Mouse (Mus musculus) E14TG2a.4 (cell line): ENCODE data around the gene Dpf3.
A peak's percentile ranks its signal among the peaks of the same experiment; 100 is the strongest.

Experiments used
- H3K27me3 ChIP-seq: 2 replicates; pipeline ENCODE4 v1.6.1; 2014; ENCODE audit warnings: low read length, control low read depth; ENCODE audit not compliant: insufficient read depth
- H3K36me3 ChIP-seq: 2 replicates; pipeline ENCODE4 v1.6.1; 2014; ENCODE audit warnings: low read length, control low read depth; ENCODE audit not compliant: insufficient read depth
- H3K4me1 ChIP-seq: replicated peaks from 2 replicates; pipeline ENCODE4 v1.6.1; 2014; ENCODE audit warnings: low read depth, low read length, control low read depth
- H3K4me3 ChIP-seq: replicated peaks from 2 replicates; pipeline ENCODE4 v1.5.1; 2014; ENCODE audit warnings: mild to moderate bottlenecking, low read length
- H3K9me3 ChIP-seq: 2 replicates; pipeline ENCODE4 v1.6.1; 2014; ENCODE audit warnings: low read length, control low read depth
- CTCF ChIP-seq: conservative IDR thresholded peaks from 2 replicates; pipeline ENCODE4 v1.5.1; 2014; ENCODE audit warnings: low read length
- NANOG ChIP-seq: IDR thresholded peaks from 2 replicates; pipeline ENCODE4 v1.6.1; 2014; ENCODE audit warnings: borderline replicate concordance, low read length, mixed read lengths
- POU5F1 ChIP-seq: IDR thresholded peaks from 2 replicates; pipeline ENCODE4 v1.6.1; 2014; ENCODE audit warnings: low read length, borderline replicate concordance

The Dpf3 gene

GRCm38 (mm10) chr12:83525822-83526544 lies 38.5 kb upstream of the Dpf3 start:
- TF ChIP-seq NANOG (no peak), CTCF (no peak), POU5F1 (no peak)

GRCm38 (mm10) chr12:83524329-83524728 lies 36.8 kb upstream of the Dpf3 start:
- Histone ChIP-seq H3K27me3 (no peaks in the 10 kb centered on the region), H3K36me3 (peaks cover 42% of the 10 kb centered on the region), H3K9me3 (no peaks in the 10 kb centered on the region), H3K4me1 (peaks cover 90% of the 10 kb centered on the region), H3K4me3 (peak overlapping the region; percentile 59)
- TF ChIP-seq NANOG (no peak), CTCF (no peak), POU5F1 (no peak)

More at GRCm38 (mm10) chr12:83525822-83526544, 38.5 kb upstream of the Dpf3 start:
- Histone ChIP-seq H3K27me3 (no peaks in the 10 kb centered on the region), H3K4me3 (peak overlapping the region; percentile 59), H3K36me3 (peaks cover 57% of the 10 kb centered on the region), H3K4me1 (peaks cover 83% of the 10 kb centered on the region), H3K9me3 (no peaks in the 10 kb centered on the region)

- no peaks in the 10 kb centered on the region for H3K27me3 ChIP-seq
- H3K4me3 ChIP-seq, result peak overlapping the region; percentile 59
- TF ChIP-seq POU5F1, result no peak
- no peak for TF ChIP-seq CTCF
- TF ChIP-seq NANOG, result peak; percentile 69
- peaks cover 91% of the 10 kb centered on the region for H3K4me1 ChIP-seq
- no peaks in the 10 kb centered on the region for H3K9me3 ChIP-seq
- H3K36me3 ChIP-seq, result peaks cover 38% of the 10 kb centered on the region
Observed at GRCm38 (mm10) chr12:83523892-83524291, 36.4 kb upstream of the Dpf3 start.

GRCm38 (mm10) chr12:83523056-83523455 lies 35.5 kb upstream of the Dpf3 start:
- Histone ChIP-seq H3K9me3 (no peaks in the 10 kb centered on the region), H3K4me3 (peak overlapping the region; percentile 49), H3K4me1 (peaks cover 91% of the 10 kb centered on the region), H3K27me3 (no peaks in the 10 kb centered on the region), H3K36me3 (peaks cover 30% of the 10 kb centered on the region)
- TF ChIP-seq CTCF (no peak), POU5F1 (no peak), NANOG (no peak)

- Histone ChIP-seq H3K27me3 (no peaks in the 10 kb centered on the region), H3K36me3 (peaks cover 12% of the 10 kb centered on the region), H3K4me1 (peaks cover 88% of the 10 kb centered on the region), H3K4me3 (peak overlapping the region; percentile 93), H3K9me3 (no peaks in the 10 kb centered on the region)
- TF ChIP-seq NANOG (no peak), CTCF (no peak), POU5F1 (no peak)
Observed at GRCm38 (mm10) chr12:83521083-83521482, 33.6 kb upstream of the Dpf3 start.

GRCm38 (mm10) chr12:83520311-83520890 lies 32.9 kb upstream of the Dpf3 start, which contains the start of gene Dcaf4:
Dcaf4 (plus strand) TSS chr12:83520466.
- Histone ChIP-seq H3K4me3 (peak within 1 kb of the TSS; percentile 93), H3K27me3 (no peaks in the 10 kb centered on the region), H3K36me3 (peaks cover 9% of the 10 kb centered on the region; the same call in 1 of the 2 replicates), H3K4me1 (peaks cover 88% of the 10 kb centered on the region), H3K9me3 (no peaks in the 10 kb centered on the region)
- TF ChIP-seq POU5F1 (no peak), NANOG (no peak), CTCF (no peak)

- H3K4me3 ChIP-seq, result no peak overlapping the region; the same call in 1 of the 2 replicates
- H3K9me3 ChIP-seq, result no peaks in the 10 kb centered on the region
- no peaks in the 10 kb centered on the region for H3K27me3 ChIP-seq
- H3K36me3 ChIP-seq, result no peaks in the 10 kb centered on the region
- H3K4me1 ChIP-seq, result peaks cover 83% of the 10 kb centered on the region
- no peak for TF ChIP-seq CTCF
- no peak for TF ChIP-seq POU5F1
- no peak for TF ChIP-seq NANOG
Observed at GRCm38 (mm10) chr12:83517580-83517979, 30.1 kb upstream of the Dpf3 start.

GRCm38 (mm10) chr12:83514216-83514615 lies 26.7 kb upstream of the Dpf3 start:
- H3K4me1 ChIP-seq, result peaks cover 75% of the 10 kb centered on the region
- H3K4me3 ChIP-seq, result no peak overlapping the region
- TF ChIP-seq CTCF (no peak), POU5F1 (no peak), NANOG (no peak)
- H3K36me3 ChIP-seq, result no peaks in the 10 kb centered on the region
- no peaks in the 10 kb centered on the region for H3K27me3 ChIP-seq
- no peaks in the 10 kb centered on the region for H3K9me3 ChIP-seq
